Mouse (Mus musculus): ENCODE measurements around the gene Ncoa4.

- TF ChIP-seq EP300 (IDR thresholded peaks at IDR 0.05; ENCODE audit: low read depth in 1 of 2, low read length in 2 of 2) (no peak), USF2 (IDR thresholded peaks at IDR 0.05; ENCODE audit: borderline replicate concordance in 1 of 2, insufficient read depth in 1 of 2, low read depth in 1 of 2, low read length in 2 of 2) (no peak), SMC3 (IDR thresholded peaks at IDR 0.05; ENCODE audit: low read depth, low read length) (no peak), ZC3H11A (IDR thresholded peaks at IDR 0.05; ENCODE audit: low read depth, low read length) (no peak), HCFC1 (IDR thresholded peaks at IDR 0.05; ENCODE audit: low read depth, low read length) (no peak), GABPA (IDR thresholded peaks at IDR 0.05; ENCODE audit: low read depth, low read length) (no peak), MYB (IDR thresholded peaks at IDR 0.05; ENCODE audit: low read depth, low read length) (no peak), MAZ (IDR thresholded peaks at IDR 0.05; ENCODE audit: low read depth, low read length) (no peak), UBTF (IDR thresholded peaks at IDR 0.05; ENCODE audit: borderline replicate concordance, insufficient read depth, low read depth, low read length) (no peak), NELFE (IDR thresholded peaks at IDR 0.05; ENCODE audit: low read depth, low read length) (no peak), MYC (IDR thresholded peaks at IDR 0.05; ENCODE audit: low read depth, low read length) (no peak), POLR2A (IDR thresholded peaks at IDR 0.05; ENCODE audit: control insufficient read depth in 1 of 2, insufficient read depth in 1 of 2, low read depth in 1 of 2, low read length in 2 of 2, poor library complexity in 1 of 2) (no peak), TCF12 (IDR thresholded peaks at IDR 0.05; ENCODE audit: low read depth, low read length) (no peak), USF1 (IDR thresholded peaks at IDR 0.05; ENCODE audit: low read depth, low read length) (no peak)
These were observed 38.4 kb upstream of the Ncoa4 start for GRCm38 (mm10) chr14:32120940-32121919.

All from MEL (cell line).